Mouse (Mus musculus) frontal cortex, postnatal 10 days (tissue): Measurements from ENCODE around the gene Arhgap22.
A peak's percentile ranks its signal among the peaks of the same experiment; 100 is the strongest.

Source experiments
- DNase-seq, 2 experiments: peaks; one replicate each; pipeline ENCODE4 v3.0.0; 2022; ENCODE audit warnings: low spot score in 2 of 2, mixed read lengths in 1 of 2

Gene Arhgap22

DNA sequence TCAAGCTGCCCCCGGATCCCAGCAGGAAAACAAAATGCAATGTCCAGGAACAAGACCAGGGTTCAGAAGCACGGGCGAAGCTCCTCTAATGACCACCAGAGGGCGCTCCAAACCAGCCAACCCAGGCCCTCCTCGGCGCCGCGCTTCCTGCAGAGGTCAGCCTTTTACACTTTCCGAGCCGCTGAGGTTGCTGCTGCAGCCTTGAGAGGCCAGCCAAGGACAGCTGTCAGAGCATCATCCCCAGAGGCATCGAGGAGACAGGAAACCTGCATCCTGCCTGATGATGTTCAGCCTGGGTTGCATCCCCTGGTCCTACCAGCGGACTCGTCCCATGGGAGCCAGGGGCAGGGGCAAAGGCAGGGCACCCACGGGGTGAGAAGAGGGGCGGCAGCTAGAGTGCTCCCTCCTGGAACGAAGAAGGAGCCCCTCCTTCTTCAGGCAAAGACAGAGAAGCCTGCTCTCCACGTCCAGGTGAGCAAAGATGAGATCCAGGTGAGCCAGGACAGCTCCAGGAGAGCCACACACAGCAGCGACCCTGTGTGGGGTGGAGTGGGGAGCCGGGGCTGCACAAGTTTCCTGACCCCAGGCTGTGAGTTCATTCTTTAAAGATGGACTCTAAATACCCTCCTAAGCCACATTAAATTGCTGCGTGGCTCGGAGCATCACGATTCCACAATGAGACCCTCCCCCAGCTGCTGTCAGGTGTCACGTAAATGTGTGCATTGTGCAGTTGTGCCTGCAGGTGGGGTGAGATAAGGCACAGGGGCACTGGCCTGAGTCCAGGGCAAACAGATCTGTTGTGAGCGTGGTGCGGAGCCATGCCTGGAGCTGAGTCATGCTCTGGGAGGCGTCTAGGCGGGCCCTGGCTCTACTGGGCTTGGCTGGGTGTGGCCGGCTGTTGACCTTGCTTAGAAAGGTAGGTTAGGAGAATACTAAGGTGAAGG lies at the start of gene Arhgap22:
Gene Arhgap22 (plus strand): TSS at position 204 of the 944 bp plus-strand sequence.
- peak; percentile 72 to 85 for DNase-seq

DNA sequence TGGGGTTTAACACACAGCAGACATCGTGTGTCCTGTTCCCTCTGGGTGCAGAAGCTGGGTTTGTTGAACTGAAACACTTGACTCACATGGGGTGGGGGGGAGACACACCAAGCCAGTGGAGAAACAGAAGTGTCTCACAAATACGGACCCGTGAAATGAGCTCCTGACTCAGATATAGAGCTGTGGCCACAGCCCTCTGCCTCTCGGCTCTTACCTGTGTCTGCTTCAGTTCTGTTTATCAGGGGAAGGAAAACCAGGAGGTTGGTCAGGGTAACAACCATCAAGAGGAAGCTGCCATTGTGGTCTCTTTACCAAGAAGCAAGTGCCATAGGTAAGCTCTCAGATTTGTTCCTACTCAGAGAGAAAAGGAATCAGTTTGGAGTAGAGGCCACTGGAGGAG lies 45.1 kb upstream of the Arhgap22 start:
- no peak for DNase-seq

GRCm38 (mm10) chr14:33171942-33172341 lies 41.9 kb upstream of the Arhgap22 start:
- DNase-seq: no peak

- no peak for DNase-seq
These were observed 38.6 kb upstream of the Arhgap22 start for GRCm38 (mm10) chr14:33175059-33175821.

DNA sequence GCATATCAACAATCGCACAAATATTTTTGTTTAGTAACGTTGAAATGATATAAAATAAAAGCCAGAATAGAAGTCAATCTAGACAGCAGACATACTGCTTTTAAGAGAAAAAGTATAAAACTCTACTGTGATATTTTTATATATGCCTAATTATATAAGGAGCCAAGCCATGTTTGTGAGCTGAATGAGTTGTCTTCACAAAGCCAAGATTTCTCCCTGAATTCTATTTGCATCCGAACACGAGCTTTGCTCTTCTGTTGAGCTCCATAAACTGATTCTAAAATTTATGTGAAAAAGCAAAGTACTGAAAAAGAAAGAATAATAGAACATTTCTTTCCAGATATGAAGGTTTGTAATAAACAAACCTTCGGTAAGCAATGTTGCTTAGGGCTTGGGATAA lies 33.7 kb upstream of the Arhgap22 start:
- DNase-seq: no peak

DNA sequence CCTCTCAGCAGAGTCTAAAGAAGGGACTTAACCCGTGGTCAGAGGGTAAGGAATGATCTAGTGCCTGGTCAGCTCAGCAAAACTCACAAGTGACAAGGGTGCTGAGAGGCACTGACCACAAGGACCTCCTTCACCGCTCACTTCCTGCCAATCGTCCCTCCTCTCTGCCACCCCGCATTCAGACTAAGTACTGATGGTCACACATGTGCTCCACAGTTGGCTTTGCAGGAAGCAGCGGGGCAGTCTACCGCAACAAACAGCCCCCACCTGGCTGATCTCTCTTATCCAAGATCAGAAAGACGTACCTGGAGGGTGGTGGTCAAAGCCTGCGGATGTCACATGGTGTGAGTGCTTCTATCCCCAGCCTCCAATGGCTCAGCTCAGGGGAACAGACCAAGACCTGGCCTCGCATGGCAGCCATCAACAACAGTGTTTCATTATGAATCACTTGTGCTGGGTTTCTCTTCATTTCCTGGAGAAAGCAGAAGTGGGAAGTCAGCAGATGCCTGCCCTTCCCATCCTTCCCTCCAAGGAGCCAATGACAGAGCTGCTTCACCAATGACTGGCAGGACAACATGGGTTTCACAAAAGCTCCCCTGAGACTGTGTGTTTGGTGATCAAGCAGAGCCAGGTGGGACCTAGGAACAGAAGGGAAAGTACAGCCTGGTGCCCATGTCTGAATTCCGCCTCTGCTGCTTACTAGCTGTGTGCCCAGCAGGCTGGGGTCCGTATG lies 28.6 kb upstream of the Arhgap22 start, which contains the start of gene Wdfy4:
Gene Wdfy4 (minus strand): TSS at position 441 of the 733 bp plus-strand sequence.
- no peak for DNase-seq

GRCm38 (mm10) chr14:33187201-33187600 lies 26.6 kb upstream of the Arhgap22 start:
- DNase-seq: no peak

- no peak for DNase-seq
These were observed 24.6 kb upstream of the Arhgap22 start for GRCm38 (mm10) chr14:33189230-33189629.

GRCm38 (mm10) chr14:33189849-33190423 lies 23.9 kb upstream of the Arhgap22 start:
- DNase-seq: no peak

- no peak for DNase-seq
These were observed 23.2 kb upstream of the Arhgap22 start for GRCm38 (mm10) chr14:33190646-33191045.

- no peak for DNase-seq
These were observed 20.1 kb upstream of the Arhgap22 start for GRCm38 (mm10) chr14:33193762-33194161.

- no peak for DNase-seq
These were observed 19.6 kb upstream of the Arhgap22 start for GRCm38 (mm10) chr14:33194241-33194640.

DNA sequence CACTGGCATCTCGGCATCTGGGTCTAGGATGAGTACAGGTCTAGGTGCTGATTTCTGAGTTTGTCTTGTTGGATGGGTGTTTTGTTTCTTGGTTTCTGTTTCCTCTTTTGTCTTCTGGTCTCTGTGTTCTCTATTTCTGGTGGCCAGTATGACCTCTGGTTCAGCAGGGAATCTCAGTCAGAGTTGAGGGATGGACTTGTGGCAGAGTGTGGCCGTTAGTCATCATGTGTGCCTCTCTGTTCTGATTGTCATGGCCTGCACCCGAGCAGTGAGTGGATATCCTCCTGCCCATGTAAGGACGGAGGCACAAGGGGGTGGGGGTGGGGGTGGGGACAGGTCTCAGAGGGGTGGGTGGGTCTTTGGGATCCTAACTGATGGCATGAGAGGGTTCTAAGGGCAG lies 11.7 kb upstream of the Arhgap22 start:
- DNase-seq: no peak

- DNase-seq: no peak
These were observed 10.9 kb upstream of the Arhgap22 start for GRCm38 (mm10) chr14:33202885-33203284.

- DNase-seq: no peak
These were observed 10.0 kb upstream of the Arhgap22 start for GRCm38 (mm10) chr14:33203777-33204176.

DNA sequence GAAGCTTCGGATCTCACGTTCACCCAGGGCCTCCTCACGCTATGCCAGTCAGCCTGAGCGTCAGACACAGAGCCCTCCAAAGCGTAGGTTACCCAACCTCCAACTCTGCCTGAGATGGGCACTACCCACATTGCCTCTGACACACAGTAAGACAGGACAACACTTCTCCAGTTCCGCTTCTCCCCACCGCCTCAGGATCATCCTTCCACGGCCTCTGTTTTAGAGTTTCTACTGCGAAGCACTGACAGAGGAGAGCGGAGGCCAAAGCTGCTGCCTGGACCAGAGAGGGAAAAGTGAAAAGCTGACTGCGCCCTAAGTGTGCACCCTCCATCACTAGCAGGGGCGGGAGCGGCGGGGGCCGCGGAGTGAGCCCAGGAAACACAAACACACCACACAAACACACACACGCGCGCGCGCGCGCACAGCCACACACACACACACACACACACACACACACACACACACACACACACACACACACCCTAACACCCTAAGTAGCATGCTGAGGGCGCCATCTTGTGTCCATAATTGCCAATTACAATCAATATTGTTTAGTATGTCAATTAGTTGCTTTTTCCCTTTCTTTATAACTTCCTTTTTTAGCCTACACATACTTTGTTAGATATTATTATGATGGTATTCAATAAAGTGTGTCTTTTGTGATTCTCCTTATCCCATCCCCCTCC lies 8.4 kb upstream of the Arhgap22 start:
- DNase-seq: no peak

DNA sequence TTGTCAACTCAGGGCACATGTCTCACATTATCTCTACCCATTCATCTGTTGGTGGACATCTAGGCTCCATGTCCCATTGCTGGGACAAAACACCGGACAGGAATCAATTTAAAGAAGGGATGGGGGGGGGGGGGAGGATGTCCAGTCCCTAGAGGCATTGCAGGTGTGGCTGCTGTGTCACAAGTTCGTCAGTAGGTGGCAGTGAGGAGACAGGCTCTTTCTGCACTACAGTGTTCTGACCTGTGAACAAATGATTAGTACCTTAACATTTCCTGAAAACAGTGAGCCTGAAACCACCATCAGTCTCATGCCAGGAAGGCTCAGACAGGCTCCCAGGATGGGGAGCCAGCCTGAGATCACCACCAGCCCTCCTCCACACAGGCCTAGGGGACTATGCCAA lies 6.8 kb upstream of the Arhgap22 start:
- DNase-seq: no peak

GRCm38 (mm10) chr14:33208331-33208730 lies 5.5 kb upstream of the Arhgap22 start:
- no peak for DNase-seq

- DNase-seq: no peak
These were observed 3.0 kb upstream of the Arhgap22 start for GRCm38 (mm10) chr14:33210806-33211205.

DNA sequence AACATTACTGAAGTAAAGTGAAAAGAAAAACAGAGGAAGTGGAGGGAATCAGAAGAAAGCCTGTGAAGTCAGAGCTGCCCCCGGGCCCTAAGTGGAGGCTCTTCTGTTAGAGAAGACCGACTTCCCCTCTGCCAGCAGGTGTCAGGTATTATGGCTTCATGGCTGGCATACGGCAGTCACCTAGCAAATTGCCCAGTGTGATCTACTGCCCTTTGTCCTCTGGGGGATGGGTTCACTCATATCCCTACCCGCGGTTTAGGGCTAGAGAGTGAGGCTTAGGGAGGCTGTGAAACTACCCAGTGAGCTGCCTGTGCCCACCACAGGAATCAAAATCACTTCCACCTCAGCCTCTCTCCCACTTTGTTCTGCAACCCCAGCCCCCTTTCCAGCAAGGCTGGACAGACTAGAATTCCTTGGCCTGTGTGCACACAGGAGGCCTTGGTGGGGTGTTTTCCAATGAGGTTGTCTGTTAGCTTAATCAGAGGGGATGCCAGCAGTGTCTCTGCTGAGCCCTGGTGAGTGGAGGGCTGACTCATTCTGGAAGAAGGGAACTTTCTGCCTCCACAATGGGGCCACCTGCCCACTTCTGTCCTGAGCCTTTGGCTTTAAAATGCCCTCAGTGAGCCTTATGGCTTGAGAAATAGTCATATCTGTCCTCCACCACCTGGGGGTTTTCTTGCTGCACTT lies 1.4 kb upstream of the Arhgap22 start:
- no peak for DNase-seq
